Mouse (Mus musculus): ENCODE measurements at regions not wholly inside any gene's neighbourhood (a gene's known extent, or its start where the extent isn't known, plus 50 kb on each side); places are given as distances from the start of the nearest gene placed in this dataset.
"Not testable (repeated sequence)": the region's sequence is repeated elsewhere in the genome, so short reads cannot be mapped to it uniquely, and the experiment has no call there.

DNA sequence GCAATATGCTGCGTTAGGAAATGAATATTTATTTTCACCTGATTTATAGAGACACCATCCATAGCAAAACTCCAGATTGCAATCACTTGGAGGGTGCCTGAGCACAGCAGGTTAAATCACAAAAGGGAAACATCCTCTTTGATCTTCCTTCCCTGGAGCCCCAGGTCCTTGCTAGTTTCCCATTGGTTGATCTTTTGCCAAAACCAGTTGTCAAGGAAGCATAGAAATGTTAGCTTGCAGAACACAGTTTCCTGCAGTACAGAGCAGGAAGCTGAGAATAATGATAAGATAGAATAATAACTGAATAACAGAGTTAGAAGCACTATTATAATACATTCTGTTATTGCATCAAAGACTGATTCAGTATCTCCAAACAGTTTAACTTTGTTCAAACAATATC, 231.5 kb upstream of the Nrxn1 start:
- H3K27ac ChIP-seq (replicated peaks; ENCODE audit: low read depth, low read length) = no peak overlapping the region
- no peak overlapping the region for H3K9ac ChIP-seq (replicated peaks; ENCODE audit: low read length)
- no peak overlapping the region for H3K4me3 ChIP-seq (replicated peaks; ENCODE audit: low read depth, low read length)
- no peak overlapping the region for H3K4me2 ChIP-seq (ENCODE audit: low read length)
- H3K9me3 ChIP-seq (ENCODE audit: control insufficient read depth, low read length) = no peaks in the 10 kb centered on the region
- no peaks in the 10 kb centered on the region for H3K4me1 ChIP-seq (ENCODE audit: control insufficient read depth, insufficient read depth, low read length)
- ATAC-seq (ENCODE audit: low FRiP score, low TSS enrichment) = no peak
- no peaks in the 10 kb centered on the region for H3K27me3 ChIP-seq (ENCODE audit: control insufficient read depth, insufficient read depth, low read length)
- H3K36me3 ChIP-seq (ENCODE audit: control insufficient read depth, insufficient read depth, low read length) = no peaks in the 10 kb centered on the region
- peak; percentile 20 for DNase-seq
- 86% methylated on average over 1 of the region's 1 CpGs for WGBS

DNA sequence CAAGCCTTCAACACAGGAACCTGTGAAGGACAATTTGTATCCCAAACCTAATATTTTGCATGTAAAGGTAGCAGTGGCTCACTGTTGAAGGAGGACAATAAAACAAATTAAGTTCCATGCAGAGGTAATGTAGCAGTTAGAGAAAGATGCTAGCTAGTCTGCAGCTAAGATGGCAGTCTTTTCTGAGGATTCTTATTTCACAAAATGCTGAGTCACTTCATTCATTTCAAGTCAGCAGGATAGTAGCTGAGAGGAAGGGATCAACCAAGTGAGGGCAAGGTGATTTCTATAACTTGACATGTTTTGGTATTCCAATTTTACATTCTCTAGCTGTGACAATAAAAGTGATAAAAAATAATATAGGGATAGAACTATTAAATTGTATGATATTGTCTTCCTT, 194.0 kb upstream of the Nrxn1 start:
- Histone ChIP-seq H3K9me3 (ENCODE audit: control insufficient read depth, low read length) (no peaks in the 10 kb centered on the region), H3K9ac (replicated peaks; ENCODE audit: low read length) (no peak overlapping the region), H3K27me3 (ENCODE audit: control insufficient read depth, insufficient read depth, low read length) (no peaks in the 10 kb centered on the region), H3K4me2 (ENCODE audit: low read length) (no peak overlapping the region), H3K4me3 (replicated peaks; ENCODE audit: low read depth, low read length) (no peak overlapping the region), H3K27ac (replicated peaks; ENCODE audit: low read depth, low read length) (no peak overlapping the region), H3K4me1 (ENCODE audit: control insufficient read depth, insufficient read depth, low read length) (no peaks in the 10 kb centered on the region), H3K36me3 (ENCODE audit: control insufficient read depth, insufficient read depth, low read length) (no peaks in the 10 kb centered on the region)
- DNase-seq (no peak), ATAC-seq (ENCODE audit: low FRiP score, low TSS enrichment) (no peak)

- Histone ChIP-seq H3K4me3 (replicated peaks; ENCODE audit: low read depth, low read length) (no peak overlapping the region), H3K9ac (replicated peaks; ENCODE audit: low read length) (no peak overlapping the region), H3K9me3 (ENCODE audit: control insufficient read depth, low read length) (no peaks in the 10 kb centered on the region), H3K36me3 (ENCODE audit: control insufficient read depth, insufficient read depth, low read length) (no peaks in the 10 kb centered on the region), H3K27ac (replicated peaks; ENCODE audit: low read depth, low read length) (no peak overlapping the region), H3K4me2 (ENCODE audit: low read length) (no peak overlapping the region), H3K27me3 (ENCODE audit: control insufficient read depth, insufficient read depth, low read length) (no peaks in the 10 kb centered on the region), H3K4me1 (ENCODE audit: control insufficient read depth, insufficient read depth, low read length) (no peaks in the 10 kb centered on the region)
- ATAC-seq (ENCODE audit: low FRiP score, low TSS enrichment) (no peak), DNase-seq (no peak)
- 83% methylated on average over 1 of the region's 1 CpGs for WGBS
Measured at GRCm38 (mm10) chr17:91274378-91274777, 181.5 kb upstream of the Nrxn1 start.

DNA sequence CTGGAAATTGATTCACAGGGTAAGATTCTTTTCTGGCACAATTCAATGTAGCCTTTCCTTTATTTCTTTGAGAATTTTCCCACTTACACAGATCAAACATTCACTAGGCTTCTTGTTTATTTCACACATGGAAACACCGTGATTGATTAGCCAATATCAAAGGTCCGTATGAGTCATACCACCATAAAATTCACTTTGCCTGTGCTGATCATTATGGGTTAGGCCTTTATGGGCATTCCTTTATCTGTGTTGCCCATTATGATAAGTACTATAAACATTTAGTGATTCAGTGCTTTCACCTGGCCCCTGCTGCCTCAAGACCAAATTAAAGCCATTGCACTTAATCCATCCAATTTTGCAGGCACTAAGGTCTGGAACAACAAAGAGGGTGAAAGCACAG, 145.8 kb upstream of the Nrxn1 start:
- H3K9ac ChIP-seq (replicated peaks; ENCODE audit: low read length) = no peak overlapping the region
- H3K4me1 ChIP-seq (ENCODE audit: control insufficient read depth, insufficient read depth, low read length) = no peaks in the 10 kb centered on the region
- H3K27ac ChIP-seq (replicated peaks; ENCODE audit: low read depth, low read length) = no peak overlapping the region
- no peaks in the 10 kb centered on the region for H3K36me3 ChIP-seq (ENCODE audit: control insufficient read depth, insufficient read depth, low read length)
- no peaks in the 10 kb centered on the region for H3K27me3 ChIP-seq (ENCODE audit: control insufficient read depth, insufficient read depth, low read length)
- H3K9me3 ChIP-seq (ENCODE audit: control insufficient read depth, low read length) = no peaks in the 10 kb centered on the region
- no peak overlapping the region for H3K4me2 ChIP-seq (ENCODE audit: low read length)
- 91% methylated on average over 2 of the region's 2 CpGs for WGBS
- no peak overlapping the region for H3K4me3 ChIP-seq (replicated peaks; ENCODE audit: low read depth, low read length)
- ATAC-seq (ENCODE audit: low FRiP score, low TSS enrichment) (no peak), DNase-seq (no peak)

DNA sequence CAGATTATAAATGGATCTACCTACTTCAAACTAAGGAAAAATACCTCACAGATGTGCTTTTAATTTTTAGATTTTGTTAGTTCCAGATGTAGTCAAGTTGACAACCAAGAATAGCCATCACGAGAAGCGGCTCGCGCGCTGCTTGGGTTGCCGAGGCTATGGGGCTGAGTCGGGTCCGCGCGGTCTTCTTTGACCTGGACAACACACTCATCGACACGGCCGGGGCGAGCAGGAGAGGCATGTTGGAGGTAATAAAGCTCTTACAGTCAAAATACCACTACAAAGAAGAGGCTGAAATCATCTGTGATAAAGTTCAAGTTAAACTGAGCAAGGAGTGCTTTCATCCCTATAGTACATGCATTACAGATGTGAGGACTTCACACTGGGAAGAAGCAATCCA, 143.8 kb upstream of the Nrxn1 start:
- H3K4me3 ChIP-seq (replicated peaks; ENCODE audit: low read depth, low read length); H3K27ac ChIP-seq (replicated peaks; ENCODE audit: low read depth, low read length); H3K4me2 ChIP-seq (ENCODE audit: low read length); H3K4me1 ChIP-seq (ENCODE audit: control insufficient read depth, insufficient read depth, low read length); H3K9me3 ChIP-seq (ENCODE audit: control insufficient read depth, low read length); H3K36me3 ChIP-seq (ENCODE audit: control insufficient read depth, insufficient read depth, low read length); DNase-seq; H3K27me3 ChIP-seq (ENCODE audit: control insufficient read depth, insufficient read depth, low read length); H3K9ac ChIP-seq (replicated peaks; ENCODE audit: low read length); ATAC-seq (ENCODE audit: low FRiP score, low TSS enrichment): not testable (repeated sequence)
- 97% methylated on average over 14 of the region's 14 CpGs for WGBS

DNA sequence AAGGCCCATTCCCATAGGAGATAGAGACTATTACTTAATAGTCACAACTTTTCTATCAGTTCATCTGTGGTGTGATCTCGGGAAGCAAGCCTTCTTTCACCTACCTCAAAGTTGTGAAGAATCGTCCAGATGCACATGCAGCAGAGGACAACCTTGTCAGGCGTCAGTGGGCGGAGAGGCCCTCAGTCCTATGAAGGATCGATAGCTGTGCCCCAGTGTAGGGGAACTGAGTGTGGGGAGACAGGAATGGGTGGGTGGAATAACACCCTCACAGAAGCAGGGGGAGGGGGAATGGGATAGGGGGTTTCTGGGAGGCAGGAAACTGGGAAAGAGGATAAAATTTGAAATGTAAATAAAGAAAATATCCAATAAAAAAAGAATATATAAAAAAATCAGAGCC, 133.5 kb upstream of the Nrxn1 start:
- Histone ChIP-seq H3K4me1 (ENCODE audit: control insufficient read depth, insufficient read depth, low read length) (no peaks in the 10 kb centered on the region), H3K9ac (replicated peaks; ENCODE audit: low read length) (no peak overlapping the region), H3K4me2 (ENCODE audit: low read length) (no peak overlapping the region), H3K36me3 (ENCODE audit: control insufficient read depth, insufficient read depth, low read length) (no peaks in the 10 kb centered on the region), H3K4me3 (replicated peaks; ENCODE audit: low read depth, low read length) (no peak overlapping the region), H3K27ac (replicated peaks; ENCODE audit: low read depth, low read length) (no peak overlapping the region), H3K27me3 (ENCODE audit: control insufficient read depth, insufficient read depth, low read length) (no peaks in the 10 kb centered on the region), H3K9me3 (ENCODE audit: control insufficient read depth, low read length) (no peaks in the 10 kb centered on the region)
- no peak for ATAC-seq (ENCODE audit: low FRiP score, low TSS enrichment)
- WGBS = 70% methylated on average over 5 of the region's 5 CpGs
- DNase-seq = no peak

- no peak overlapping the region for H3K9ac ChIP-seq (replicated peaks; ENCODE audit: low read length)
- 31% methylated on average over 4 of the region's 4 CpGs for WGBS
- no peaks in the 10 kb centered on the region for H3K27me3 ChIP-seq (ENCODE audit: control insufficient read depth, insufficient read depth, low read length)
- no peak overlapping the region for H3K4me3 ChIP-seq (replicated peaks; ENCODE audit: low read depth, low read length)
- no peak overlapping the region for H3K4me2 ChIP-seq (ENCODE audit: low read length)
- no peak for ATAC-seq (ENCODE audit: low FRiP score, low TSS enrichment)
- no peaks in the 10 kb centered on the region for H3K9me3 ChIP-seq (ENCODE audit: control insufficient read depth, low read length)
- DNase-seq = peak; percentile 42
- H3K36me3 ChIP-seq (ENCODE audit: control insufficient read depth, insufficient read depth, low read length) = no peaks in the 10 kb centered on the region
- no peaks in the 10 kb centered on the region for H3K4me1 ChIP-seq (ENCODE audit: control insufficient read depth, insufficient read depth, low read length)
- no peak overlapping the region for H3K27ac ChIP-seq (replicated peaks; ENCODE audit: low read depth, low read length)
Measured at GRCm38 (mm10) chr17:91225916-91226315, 133.0 kb upstream of the Nrxn1 start.

GRCm38 (mm10) chr17:91216429-91216828, 123.6 kb upstream of the Nrxn1 start:
- no peak for DNase-seq
- Histone ChIP-seq H3K36me3 (ENCODE audit: control insufficient read depth, insufficient read depth, low read length) (no peaks in the 10 kb centered on the region), H3K9ac (replicated peaks; ENCODE audit: low read length) (no peak overlapping the region), H3K27me3 (ENCODE audit: control insufficient read depth, insufficient read depth, low read length) (no peaks in the 10 kb centered on the region), H3K27ac (replicated peaks; ENCODE audit: low read depth, low read length) (no peak overlapping the region), H3K4me2 (ENCODE audit: low read length) (no peak overlapping the region), H3K4me1 (ENCODE audit: control insufficient read depth, insufficient read depth, low read length) (no peaks in the 10 kb centered on the region), H3K9me3 (ENCODE audit: control insufficient read depth, low read length) (no peaks in the 10 kb centered on the region), H3K4me3 (replicated peaks; ENCODE audit: low read depth, low read length) (no peak overlapping the region)
- ATAC-seq (ENCODE audit: low FRiP score, low TSS enrichment) = no peak

DNA sequence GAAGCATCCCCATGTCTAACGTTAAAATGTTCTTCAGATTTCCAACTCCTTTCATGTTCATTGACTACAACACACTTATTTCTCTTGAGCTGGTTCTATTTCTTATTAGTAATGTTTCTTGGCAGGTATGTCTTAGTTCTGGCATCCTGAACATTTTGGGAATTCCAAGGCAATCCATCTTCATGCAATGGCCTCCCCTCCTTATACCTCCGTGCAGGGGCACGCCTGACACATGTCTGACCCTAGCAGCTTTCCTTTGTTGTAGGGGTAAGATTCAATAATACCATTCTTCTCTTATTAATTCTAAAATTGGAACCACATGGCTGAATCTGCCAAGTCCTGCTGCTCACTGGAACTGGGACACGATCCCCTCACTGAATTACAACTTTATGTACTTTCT, 89.7 kb upstream of the Nrxn1 start:
- Histone ChIP-seq H3K9ac (replicated peaks; ENCODE audit: low read length) (no peak overlapping the region), H3K4me2 (ENCODE audit: low read length) (no peak overlapping the region), H3K4me1 (ENCODE audit: control insufficient read depth, insufficient read depth, low read length) (no peaks in the 10 kb centered on the region), H3K27me3 (ENCODE audit: control insufficient read depth, insufficient read depth, low read length) (no peaks in the 10 kb centered on the region), H3K27ac (replicated peaks; ENCODE audit: low read depth, low read length) (no peak overlapping the region), H3K36me3 (ENCODE audit: control insufficient read depth, insufficient read depth, low read length) (no peaks in the 10 kb centered on the region), H3K9me3 (ENCODE audit: control insufficient read depth, low read length) (no peaks in the 10 kb centered on the region), H3K4me3 (replicated peaks; ENCODE audit: low read depth, low read length) (no peak overlapping the region)
- WGBS = 96% methylated on average over 4 of the region's 4 CpGs
- DNase-seq (no peak), ATAC-seq (ENCODE audit: low FRiP score, low TSS enrichment) (no peak)
